Mouse (Mus musculus): ENCODE data around the gene Ucp3. TPM values are rescaled to one million over a fixed set of nuclear protein-coding genes. Genes with fewer than 3 reads are reported as not detected.

Ucp3 gene
- polyA plus RNA-seq, 1 experiment from 2014 or later, result not detected

DNA sequence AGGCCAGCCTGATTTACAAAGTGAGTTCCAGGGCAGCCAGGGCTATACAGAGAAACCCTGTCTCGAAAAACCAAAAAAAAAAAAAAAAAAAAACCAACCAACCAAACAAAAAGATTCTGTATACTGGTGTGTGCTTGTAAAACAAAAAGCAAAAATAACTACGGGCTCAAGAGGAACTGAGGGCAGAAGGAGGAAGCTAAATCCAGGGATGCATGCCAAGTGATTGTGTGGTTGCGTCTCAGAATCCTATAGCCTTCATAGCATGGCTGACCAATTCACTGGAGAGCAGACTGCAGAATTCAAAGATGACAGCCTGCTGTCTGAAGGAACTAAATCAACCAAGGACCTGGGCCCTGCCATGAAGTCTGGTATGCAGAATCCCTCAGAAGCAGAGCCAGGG is 61.4 kb downstream of the Ucp3 start:
- H3K27ac ChIP-seq, result no peak overlapping the region
- no peak overlapping the region for H3K4me3 ChIP-seq
- no peak overlapping the region for H3K4me2 ChIP-seq
- peaks cover 11% of the 10 kb centered on the region for H3K4me1 ChIP-seq
- 80% methylated on average over 3 of the region's 3 CpGs for WGBS
- H3K9me3 ChIP-seq (replicated peaks), result no peaks in the 10 kb centered on the region
- no peak overlapping the region for H3K9ac ChIP-seq
- no peak for ATAC-seq
- peaks cover 6% of the 10 kb centered on the region for H3K36me3 ChIP-seq (ENCODE audit: poor library complexity, severe bottlenecking)
- no peaks in the 10 kb centered on the region for H3K27me3 ChIP-seq

DNA sequence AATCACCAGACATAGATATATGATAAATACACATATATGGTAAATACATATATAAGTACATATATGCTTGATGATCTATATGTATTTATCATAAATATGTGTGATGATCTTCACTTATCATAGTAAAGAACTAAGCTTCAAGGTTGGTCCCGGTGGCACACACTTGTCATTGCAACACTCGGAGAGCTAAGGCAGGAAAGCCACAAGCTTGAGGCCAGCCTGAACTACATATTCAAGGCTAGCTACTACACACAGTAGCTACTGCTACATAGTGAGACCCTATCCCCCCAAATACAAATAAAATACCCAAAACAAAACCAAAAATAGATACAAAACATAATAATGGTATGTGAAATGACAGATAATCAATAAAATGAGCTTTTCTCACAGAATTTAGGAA is 63.0 kb downstream of the Ucp3 start:
- H3K27me3 ChIP-seq, result no peaks in the 10 kb centered on the region
- H3K4me1 ChIP-seq, result peaks cover 11% of the 10 kb centered on the region
- H3K36me3 ChIP-seq (ENCODE audit: poor library complexity, severe bottlenecking), result peaks cover 15% of the 10 kb centered on the region
- H3K4me2 ChIP-seq, result peak overlapping the region; percentile 67; the same call in 1 of the 2 replicates
- no peak overlapping the region for H3K9ac ChIP-seq
- H3K27ac ChIP-seq, result no peak overlapping the region
- ATAC-seq, result no peak
- WGBS, result 83% methylated on average over 2 of the region's 2 CpGs
- H3K4me3 ChIP-seq, result peak overlapping the region; percentile 71; the same call in 1 of the 2 replicates
- no peaks in the 10 kb centered on the region for H3K9me3 ChIP-seq (replicated peaks)

Other genes starting within 250 kb of the Ucp3 start
- gene Pgm2l1, start 245.6 kb upstream of the Ucp3 start, polyA plus RNA-seq (2015; fragmentation: Nextera tagmentation; extraction: Ambion mirVana), result 9.5 and 10.3 TPM in 2 replicates
- 1.0 and 1.5 TPM in 2 replicates for gene P4ha3, start 187.5 kb upstream of the Ucp3 start, polyA plus RNA-seq (2015; fragmentation: Nextera tagmentation; extraction: Ambion mirVana)
- 34.7 and 35.1 TPM in 2 replicates for gene C2cd3, start 100.8 kb upstream of the Ucp3 start, polyA plus RNA-seq (2015; fragmentation: Nextera tagmentation; extraction: Ambion mirVana)
- 118 and 120 TPM in 2 replicates for gene Ppme1, start 100.7 kb upstream of the Ucp3 start, polyA plus RNA-seq (2015; fragmentation: Nextera tagmentation; extraction: Ambion mirVana)
- gene Ucp2, start 20.3 kb downstream of the Ucp3 start, polyA plus RNA-seq (2015; fragmentation: Nextera tagmentation; extraction: Ambion mirVana), result 43.9 and 46.0 TPM in 2 replicates
- 2.1 and 3.7 TPM in 2 replicates for gene Dnajb13, start 42.0 kb downstream of the Ucp3 start, polyA plus RNA-seq (2015; fragmentation: Nextera tagmentation; extraction: Ambion mirVana)
- 17.0 TPM in 2 replicates for gene Coa4, start 64.1 kb downstream of the Ucp3 start, polyA plus RNA-seq (2015; fragmentation: Nextera tagmentation; extraction: Ambion mirVana)
- gene Rab6a, start 134.4 kb downstream of the Ucp3 start, polyA plus RNA-seq (2015; fragmentation: Nextera tagmentation; extraction: Ambion mirVana), result 147 and 152 TPM in 2 replicates
- 67.6 and 69.9 TPM in 2 replicates for gene Mrpl48, start 135.3 kb downstream of the Ucp3 start, polyA plus RNA-seq (2015; fragmentation: Nextera tagmentation; extraction: Ambion mirVana)
- 3.5 and 3.9 TPM in 2 replicates for gene Plekhb1, start 189.4 kb downstream of the Ucp3 start, polyA plus RNA-seq (2015; fragmentation: Nextera tagmentation; extraction: Ambion mirVana)
- 80.0 and 85.9 TPM in 2 replicates for gene Fam168a, start 233.6 kb downstream of the Ucp3 start, polyA plus RNA-seq (2015; fragmentation: Nextera tagmentation; extraction: Ambion mirVana)